Mouse (Mus musculus) megakaryocyte, embryonic 14.5 days (primary cell): ENCODE measurements around the gene Eef1a1.

Source experiments
- FLI1 ChIP-seq: IDR thresholded peaks from 2 replicates; pipeline ENCODE4 v1.6.1; 2012; ENCODE audit warnings: low read length, inconsistent platforms, mixed read lengths
- GATA1 ChIP-seq: IDR thresholded peaks from 3 replicates; pipeline ENCODE4 v1.6.1; 2012; ENCODE audit warnings: mixed read lengths, low read length, inconsistent platforms, borderline replicate concordance

GRCm38 (mm10) chr9:78505223-78505622 is 16.3 kb upstream of the Eef1a1 start:
- no peak for TF ChIP-seq GATA1
- no peak for TF ChIP-seq FLI1
